Mouse (Mus musculus): ENCODE results near the gene Trappc6a.

DNA sequence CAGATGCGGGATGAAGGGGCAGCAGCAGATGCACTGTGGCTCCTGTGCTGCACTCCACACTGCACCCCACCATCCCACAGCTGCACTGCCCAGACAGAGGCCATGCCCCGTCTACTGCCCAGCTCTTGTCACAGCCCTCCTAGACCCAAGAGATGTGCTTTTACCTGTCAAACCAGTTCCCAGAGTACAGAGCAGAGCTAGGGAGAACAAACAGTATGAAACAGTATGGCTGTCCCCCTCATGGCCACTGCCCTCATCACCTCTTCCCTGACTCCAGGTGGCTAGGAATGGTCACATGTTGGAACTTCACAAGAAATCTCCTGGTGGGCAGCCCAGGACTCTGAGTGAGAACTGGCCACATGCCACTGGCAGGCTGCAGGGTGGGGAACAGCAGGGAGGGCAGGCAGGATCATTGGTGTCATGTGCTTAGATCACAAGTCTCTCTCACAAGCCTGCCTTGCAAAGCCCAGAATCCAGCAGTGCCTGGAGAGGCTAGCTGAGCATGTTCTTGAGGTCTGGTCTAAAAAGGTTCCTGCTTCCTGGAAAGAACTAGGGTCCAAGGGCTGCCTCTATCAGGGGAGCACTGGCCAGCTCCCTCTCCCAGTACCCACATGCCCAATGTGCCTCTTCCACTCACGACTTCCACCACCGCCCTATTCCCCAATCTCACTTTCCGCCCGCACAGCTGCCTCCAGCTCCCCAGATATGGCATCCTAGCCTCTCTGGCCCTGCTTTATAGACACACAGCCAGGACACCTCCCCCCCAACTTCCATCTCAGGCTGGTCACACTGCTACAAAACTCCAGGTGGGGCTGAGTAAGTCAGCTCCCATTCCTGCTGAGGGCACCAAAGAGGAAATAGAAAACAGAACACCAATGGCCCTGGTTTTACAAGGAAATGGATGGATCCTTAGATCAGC is 50.0 kb downstream of the Trappc6a start:
- TF ChIP-seq CTCF (conservative IDR thresholded peaks at IDR 0.05; ENCODE audit: low read length) (no peak), NANOG (IDR thresholded peaks at IDR 0.05; ENCODE audit: borderline replicate concordance, low read length) (no peak)

Measured in E14TG2a.4 (cell line).